Mouse (Mus musculus) stomach, postnatal 0 days (tissue): ENCODE data around the gene Kptn.

Source experiments
- CTCF ChIP-seq: IDR thresholded peaks from 2 replicates; pipeline ENCODE4 v1.5.1; 2016; ENCODE audit warnings: antibody characterized with exemption, low read depth, mild to moderate bottlenecking, moderate library complexity
- EP300 ChIP-seq: optimal IDR thresholded peaks from 2 replicates; pipeline ENCODE3; 2016; ENCODE audit warnings: antibody characterized with exemption

GRCm38 (mm10) chr7:16101081-16101480 lies 18.6 kb upstream of the Kptn start:
- no peak for TF ChIP-seq CTCF
- no peak for TF ChIP-seq EP300
